Mouse (Mus musculus) liver, embryonic 14.5 days (tissue): ENCODE data around the gene Nabp2. TPM values are rescaled to one million over a fixed set of nuclear protein-coding genes. Genes with fewer than 3 reads are reported as not detected.

Source experiments
- ATAC-seq: fragments of 200-750 bp; cut with Nextera tagmentation; 2 replicates; pipeline ENCODE4 v1.8.0; 2017; ENCODE audit warnings: moderate number of reproducible peaks, mild to moderate bottlenecking, moderate library complexity; ENCODE audit not compliant: insufficient read depth
- DNase-seq, 3 experiments: peaks; one replicate each; pipeline ENCODE4 v3.0.0-alpha.2; 2012 to 2013; ENCODE audit warnings: low read depth in 3 of 3, low spot score in 3 of 3
- H3K27ac ChIP-seq: fragments of 300-500 bp; sonication (generic); 2 replicates; pipeline ENCODE4 v1.5.1; 2014; ENCODE audit warnings: moderate library complexity, mild to moderate bottlenecking, control low read depth, inconsistent platforms
- H3K27me3 ChIP-seq: fragments of 300-500 bp; sonication (generic); 2 replicates; pipeline ENCODE4 v1.6.1; 2014; ENCODE audit warnings: mild to moderate bottlenecking, low read length, moderate library complexity; ENCODE audit not compliant: control insufficient read depth, insufficient read depth
- H3K36me3 ChIP-seq: fragments of 300-500 bp; sonication (generic); replicated peaks from 2 replicates; pipeline ENCODE4 v1.6.1; 2014; ENCODE audit warnings: low read depth; ENCODE audit not compliant: control insufficient read depth, insufficient read depth
- H3K4me1 ChIP-seq, 2 experiments: fragments of 200-500 bp in 1 of 2; fragments of 300-500 bp in 1 of 2; sonication (generic) in 1 of 2; replicated peaks; 2 replicates each; pipeline ENCODE4 v1.6.1; 2012 to 2014; ENCODE audit warnings: antibody characterized with exemption in 1 of 2, inconsistent platforms in 1 of 2, low read length in 1 of 2; ENCODE audit not compliant: control insufficient read depth in 2 of 2, insufficient read depth in 2 of 2
- H3K4me2 ChIP-seq: fragments of 300-500 bp; sonication (generic); 2 replicates; pipeline ENCODE4 v1.6.1; 2014; ENCODE audit warnings: low read depth, mild to moderate bottlenecking, control low read depth, moderate library complexity
- H3K4me3 ChIP-seq, 2 experiments: fragments of 200-500 bp in 1 of 2; fragments of 300-500 bp in 1 of 2; sonication (generic) in 1 of 2; 2 replicates each; pipeline ENCODE4 v1.5.1; 2012 to 2014; ENCODE audit warnings: low read depth in 2 of 2, low read length in 2 of 2, mild to moderate bottlenecking in 2 of 2, control low read depth in 1 of 2, inconsistent platforms in 1 of 2, moderate library complexity in 1 of 2; ENCODE audit not compliant: insufficient read depth in 1 of 2
- H3K9ac ChIP-seq: fragments of 300-500 bp; sonication (generic); replicated peaks from 2 replicates; pipeline ENCODE4 v1.6.1; 2014; ENCODE audit warnings: mild to moderate bottlenecking, control low read depth, moderate library complexity
- H3K9me3 ChIP-seq: fragments of 300-500 bp; sonication (generic); 2 replicates; pipeline ENCODE4 v1.6.1; 2016; ENCODE audit warnings: low read length, mixed read lengths; ENCODE audit not compliant: control insufficient read depth
- CTCF ChIP-seq: IDR thresholded peaks from 2 replicates; pipeline ENCODE4 v1.5.1; 2016; ENCODE audit warnings: antibody characterized with exemption, low read depth, control low read depth
- EP300 ChIP-seq: IDR thresholded peaks from 2 replicates; pipeline ENCODE4 v1.6.1; 2016; ENCODE audit warnings: antibody characterized with exemption, low read depth
- WGBS: fragments of 180-500 bp; shearing (Covaris S2); extraction: QIAGEN DNeasy Blood & Tissue Kit; methylation state at CpG from one replicate; pipeline ENCODE4 v1.1.7; 2014; ENCODE audit not compliant: insufficient replicate concordance; 5-methylcytosine and 5-hydroxymethylcytosine counted together
- polyA plus RNA-seq, 2 experiments: library from polyadenylated mRNA; depleted of rRNA in 1 of 2; stranded (reverse) in 1 of 2; unstranded in 1 of 2; fragments of >200 nt; fragmentation: Nextera tagmentation in 1 of 2; extraction: Ambion mirVana in 1 of 2; gene quantifications; 2 replicates each; pipeline versions ENCODE4 v1.2.1 to v1.2.3; 2012 to 2014

Nabp2 gene
- polyA plus RNA-seq, 2 experiments = 24.2 to 45.4 TPM

DNA sequence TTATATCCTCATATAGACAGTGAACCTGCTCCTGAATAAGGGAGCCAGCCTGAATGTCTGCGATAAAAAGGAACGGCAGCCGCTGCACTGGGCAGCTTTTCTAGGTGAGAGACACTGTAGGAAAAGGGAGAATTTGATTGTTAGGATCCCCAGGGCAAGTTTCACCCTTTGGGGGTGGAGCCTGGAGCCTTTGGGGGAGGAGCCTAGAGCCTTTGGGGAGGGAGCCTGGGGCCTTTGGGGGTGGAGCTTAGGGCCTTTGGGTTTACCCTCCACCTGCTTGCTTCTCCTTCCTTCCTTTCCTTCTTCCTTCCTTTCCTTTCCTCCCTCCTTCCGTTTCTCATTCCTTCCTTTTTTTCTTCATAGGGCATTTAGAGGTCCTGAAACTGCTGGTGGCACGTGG is 30.7 kb downstream of the Nabp2 start:
- no peak overlapping the region for H3K4me3 ChIP-seq
- TF ChIP-seq CTCF = no peak
- no peak for TF ChIP-seq EP300
- H3K9ac ChIP-seq = no peak overlapping the region
- peaks cover 27% of the 10 kb centered on the region for H3K36me3 ChIP-seq
- no peak for ATAC-seq
- peaks cover 5 to 16% of the 10 kb centered on the region in 2 experiments; a peak in 3 of 4 replicates for H3K4me1 ChIP-seq
- no peaks in the 10 kb centered on the region for H3K9me3 ChIP-seq
- 81% methylated on average over 5 of the region's 5 CpGs for WGBS
- no peak overlapping the region for H3K4me2 ChIP-seq
- no peak for DNase-seq
- no peak overlapping the region for H3K27ac ChIP-seq
- H3K27me3 ChIP-seq = no peaks in the 10 kb centered on the region

DNA sequence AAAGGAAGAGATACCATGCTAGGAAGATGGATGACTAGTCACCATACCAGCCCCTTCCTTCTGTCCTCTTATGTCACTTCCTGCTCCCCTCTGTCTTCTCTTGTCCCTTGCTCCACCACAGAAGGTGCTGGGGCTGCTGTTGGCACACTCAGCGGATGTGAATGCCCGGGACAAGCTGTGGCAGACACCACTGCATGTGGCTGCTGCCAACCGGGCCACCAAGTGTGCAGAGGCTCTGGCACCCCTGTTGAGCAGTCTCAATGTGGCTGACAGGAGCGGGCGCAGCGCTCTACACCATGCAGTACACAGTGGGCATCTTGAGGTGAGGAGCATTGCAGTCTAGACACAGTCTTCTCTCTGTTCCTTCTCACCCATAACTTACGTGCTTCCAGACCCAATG is 32.0 kb downstream of the Nabp2 start:
- no peaks in the 10 kb centered on the region for H3K27me3 ChIP-seq
- H3K4me2 ChIP-seq = no peak overlapping the region
- 89% methylated on average over 7 of the region's 7 CpGs for WGBS
- no peak overlapping the region for H3K9ac ChIP-seq
- H3K4me3 ChIP-seq = no peak overlapping the region
- H3K4me1 ChIP-seq = peaks cover 5 to 16% of the 10 kb centered on the region in 2 experiments; a peak in 3 of 4 replicates
- no peaks in the 10 kb centered on the region for H3K9me3 ChIP-seq
- ATAC-seq (no peak), DNase-seq (no peak)
- peaks cover 22% of the 10 kb centered on the region for H3K36me3 ChIP-seq
- H3K27ac ChIP-seq = no peak overlapping the region
- no peak for TF ChIP-seq EP300
- no peak for TF ChIP-seq CTCF

DNA sequence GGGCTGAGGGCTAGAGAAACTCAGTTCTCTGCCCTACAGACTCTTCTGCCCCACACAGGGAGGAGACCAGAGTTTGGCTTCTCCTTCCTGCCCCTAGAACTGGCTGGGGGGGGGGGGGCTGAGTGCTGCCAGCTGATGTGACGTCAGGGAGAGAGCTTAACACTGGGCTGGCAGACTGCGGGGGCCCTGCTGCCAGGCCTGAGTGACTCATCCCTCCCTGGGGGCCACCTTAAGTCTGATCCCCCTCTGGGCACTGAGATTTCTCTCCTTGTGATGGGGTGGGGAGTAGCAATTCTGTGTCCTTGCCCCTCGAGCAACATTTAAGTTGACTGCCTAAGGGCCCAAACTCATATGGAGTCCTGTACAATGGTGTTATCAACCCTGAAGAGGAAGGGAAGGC is 32.8 kb downstream of the Nabp2 start:
- TF ChIP-seq EP300 (no peak), CTCF (no peak)
- Histone ChIP-seq H3K4me2 (peak overlapping the region; percentile 92; the same call in 1 of the 2 replicates), H3K4me3 (0 out of 4 replicates have a peak overlapping the region, but pooled peaks of 1 of the 2 experiments have one; percentile 65), H3K36me3 (peaks cover 15% of the 10 kb centered on the region), H3K27me3 (no peaks in the 10 kb centered on the region), H3K27ac (no peak overlapping the region), H3K9me3 (no peaks in the 10 kb centered on the region), H3K9ac (peak overlapping the region; percentile 89; the same call in 1 of the 2 replicates), H3K4me1 (peaks cover 5 to 18% of the 10 kb centered on the region in 2 experiments; a peak in 3 of 4 replicates)
- ATAC-seq = no peak
- DNase-seq = no peak
- WGBS = 63% methylated on average over 3 of the region's 3 CpGs

GRCm38 (mm10) chr10:128377940-128378448 is 33.3 kb downstream of the Nabp2 start:
- Histone ChIP-seq H3K36me3 (peaks cover 15% of the 10 kb centered on the region), H3K4me3 (peak overlapping the region; percentile 65 to 89), H3K9ac (peak overlapping the region; percentile 89), H3K27me3 (no peaks in the 10 kb centered on the region), H3K27ac (no peak overlapping the region), H3K4me1 (peaks cover 5 to 23% of the 10 kb centered on the region in 2 experiments; a peak in 3 of 4 replicates), H3K9me3 (no peaks in the 10 kb centered on the region), H3K4me2 (peak overlapping the region; percentile 92)
- ATAC-seq (no peak), DNase-seq (no peak)
- WGBS = 66% methylated on average over 14 of the region's 14 CpGs
- no peak for TF ChIP-seq EP300
- TF ChIP-seq CTCF = no peak

GRCm38 (mm10) chr10:128377222-128377939 is 33.9 kb downstream of the Nabp2 start:
- H3K36me3 ChIP-seq = peaks cover 10% of the 10 kb centered on the region; the same call in 1 of the 2 replicates
- H3K4me3 ChIP-seq = peak overlapping the region; percentile 65 to 89
- H3K9me3 ChIP-seq = no peaks in the 10 kb centered on the region
- peaks cover 5 to 25% of the 10 kb centered on the region in 2 experiments; a peak in 3 of 4 replicates for H3K4me1 ChIP-seq
- H3K27me3 ChIP-seq = no peaks in the 10 kb centered on the region
- peak overlapping the region; percentile 89 for H3K9ac ChIP-seq
- no peak for DNase-seq
- ATAC-seq = peak; percentile 73
- under 1% methylated on average over 41 of the region's 47 CpGs for WGBS
- TF ChIP-seq CTCF (no peak), EP300 (no peak)
- H3K4me2 ChIP-seq = peak overlapping the region; percentile 92
- H3K27ac ChIP-seq = no peak overlapping the region; the same call in 1 of the 2 replicates
